Mouse (Mus musculus) c-Kit-positive CD71-positive TER-119-positive erythroid progenitor cells, embryonic 14.5 days (primary cell): ENCODE measurements around the gene Frmd5.

Experiments used
- DNase-seq: peaks from one replicate; pipeline ENCODE4 v3.0.0-alpha.2; 2013; ENCODE audit warnings: low spot score

The Frmd5 gene

GRCm38 (mm10) chr2:121621262-121622163 is 185.4 kb downstream of the Frmd5 start:
- no peak for DNase-seq

- DNase-seq = no peak
These were observed 186.2 kb downstream of the Frmd5 start for GRCm38 (mm10) chr2:121620582-121621261.

- no peak for DNase-seq
These were observed 191.7 kb downstream of the Frmd5 start for GRCm38 (mm10) chr2:121615199-121615559.

- DNase-seq = no peak
These were observed 192.2 kb downstream of the Frmd5 start for GRCm38 (mm10) chr2:121614483-121615198.

- DNase-seq = no peak
These were observed 194.8 kb downstream of the Frmd5 start for GRCm38 (mm10) chr2:121612112-121612511.

- no peak for DNase-seq
These were observed 196.6 kb downstream of the Frmd5 start for GRCm38 (mm10) chr2:121610008-121610884.

- no peak for DNase-seq
These were observed 197.7 kb downstream of the Frmd5 start for GRCm38 (mm10) chr2:121609141-121609724.

- no peak for DNase-seq
These were observed 204.5 kb downstream of the Frmd5 start for GRCm38 (mm10) chr2:121602397-121602796.

GRCm38 (mm10) chr2:121601543-121601942 is 205.3 kb downstream of the Frmd5 start:
- no peak for DNase-seq

- no peak for DNase-seq
These were observed 206.2 kb downstream of the Frmd5 start for GRCm38 (mm10) chr2:121600736-121601135.

GRCm38 (mm10) chr2:121598249-121598648 is 208.6 kb downstream of the Frmd5 start:
- no peak for DNase-seq

- no peak for DNase-seq
These were observed 210.3 kb downstream of the Frmd5 start for GRCm38 (mm10) chr2:121596621-121597020.

- DNase-seq = peak; percentile 61
These were observed 212.1 kb downstream of the Frmd5 start for GRCm38 (mm10) chr2:121594660-121595291.

GRCm38 (mm10) chr2:121594131-121594530 is 212.8 kb downstream of the Frmd5 start:
- DNase-seq = no peak

GRCm38 (mm10) chr2:121588309-121588694 is 218.6 kb downstream of the Frmd5 start:
- no peak for DNase-seq

GRCm38 (mm10) chr2:121587523-121588308 is 219.2 kb downstream of the Frmd5 start:
- peak; percentile 13 for DNase-seq

- no peak for DNase-seq
These were observed 222.2 kb downstream of the Frmd5 start for GRCm38 (mm10) chr2:121584705-121585104.

GRCm38 (mm10) chr2:121583468-121584116 is 223.3 kb downstream of the Frmd5 start:
- no peak for DNase-seq

GRCm38 (mm10) chr2:121582809-121583376 is 224.0 kb downstream of the Frmd5 start:
- DNase-seq = no peak
